Mouse (Mus musculus): ENCODE measurements at regions not wholly inside any gene's neighbourhood (a gene's known extent, or its start where the extent isn't known, plus 50 kb on each side); places are given as distances from the start of the nearest gene placed in this dataset.

- ATAC-seq (ENCODE audit: insufficient number of reproducible peaks, insufficient read depth, low FRiP score, low read depth), result no peak
- no peak overlapping the region for H3K4me3 ChIP-seq (ENCODE audit: low read depth, low read length)
- no peak overlapping the region for H3K9ac ChIP-seq (replicated peaks; ENCODE audit: low read depth, low read length)
- no peaks in the 10 kb centered on the region for H3K9me3 ChIP-seq (ENCODE audit: control insufficient read depth, low read depth, low read length)
- H3K27me3 ChIP-seq (ENCODE audit: control insufficient read depth, insufficient read depth, low read length), result no peaks in the 10 kb centered on the region
- no peaks in the 10 kb centered on the region for H3K36me3 ChIP-seq (ENCODE audit: control insufficient read depth, insufficient read depth, low read length)
- H3K4me2 ChIP-seq (replicated peaks; ENCODE audit: low read depth, low read length), result no peak overlapping the region
- no peak overlapping the region for H3K27ac ChIP-seq (ENCODE audit: low read length)
- H3K4me1 ChIP-seq (ENCODE audit: control insufficient read depth, insufficient read depth, low read length), result 0 out of 2 replicates have a peak, but pooled peaks cover 3% of the 10 kb centered on the region
- WGBS, result 44% methylated on average over 6 of the region's 6 CpGs
Measured at GRCm38 (mm10) chr6:4414166-4414565, 90.4 kb upstream of the Col1a2 start.

- Histone ChIP-seq H3K4me3 (ENCODE audit: low read depth, low read length) (no peak overlapping the region), H3K9ac (replicated peaks; ENCODE audit: low read depth, low read length) (no peak overlapping the region), H3K4me2 (replicated peaks; ENCODE audit: low read depth, low read length) (no peak overlapping the region), H3K4me1 (ENCODE audit: control insufficient read depth, insufficient read depth, low read length) (0 out of 2 replicates have a peak, but pooled peaks cover 3% of the 10 kb centered on the region), H3K27ac (ENCODE audit: low read length) (no peak overlapping the region), H3K36me3 (ENCODE audit: control insufficient read depth, insufficient read depth, low read length) (no peaks in the 10 kb centered on the region), H3K27me3 (ENCODE audit: control insufficient read depth, insufficient read depth, low read length) (no peaks in the 10 kb centered on the region), H3K9me3 (ENCODE audit: control insufficient read depth, low read depth, low read length) (no peaks in the 10 kb centered on the region)
- no peak for ATAC-seq (ENCODE audit: insufficient number of reproducible peaks, insufficient read depth, low FRiP score, low read depth)
- WGBS, result 76% methylated on average over 7 of the region's 7 CpGs
Measured at GRCm38 (mm10) chr6:4415206-4415605, 89.4 kb upstream of the Col1a2 start.

GRCm38 (mm10) chr6:4417247-4417709, 87.3 kb upstream of the Col1a2 start:
- Histone ChIP-seq H3K4me2 (replicated peaks; ENCODE audit: low read depth, low read length) (peak overlapping the region; percentile 13; the same call in 1 of the 2 replicates), H3K27me3 (ENCODE audit: control insufficient read depth, insufficient read depth, low read length) (no peaks in the 10 kb centered on the region), H3K9me3 (ENCODE audit: control insufficient read depth, low read depth, low read length) (no peaks in the 10 kb centered on the region), H3K9ac (replicated peaks; ENCODE audit: low read depth, low read length) (no peak overlapping the region), H3K27ac (ENCODE audit: low read length) (peak overlapping the region; percentile 41; the same call in 1 of the 2 replicates), H3K36me3 (ENCODE audit: control insufficient read depth, insufficient read depth, low read length) (no peaks in the 10 kb centered on the region), H3K4me3 (ENCODE audit: low read depth, low read length) (no peak overlapping the region), H3K4me1 (ENCODE audit: control insufficient read depth, insufficient read depth, low read length) (0 out of 2 replicates have a peak, but pooled peaks cover 3% of the 10 kb centered on the region)
- ATAC-seq (ENCODE audit: insufficient number of reproducible peaks, insufficient read depth, low FRiP score, low read depth), result peak; percentile 83
- WGBS, result 19% methylated on average over 6 of the region's 6 CpGs

GRCm38 (mm10) chr6:4418376-4418775, 86.2 kb upstream of the Col1a2 start:
- Histone ChIP-seq H3K4me2 (replicated peaks; ENCODE audit: low read depth, low read length) (no peak overlapping the region), H3K9ac (replicated peaks; ENCODE audit: low read depth, low read length) (no peak overlapping the region)

DNA sequence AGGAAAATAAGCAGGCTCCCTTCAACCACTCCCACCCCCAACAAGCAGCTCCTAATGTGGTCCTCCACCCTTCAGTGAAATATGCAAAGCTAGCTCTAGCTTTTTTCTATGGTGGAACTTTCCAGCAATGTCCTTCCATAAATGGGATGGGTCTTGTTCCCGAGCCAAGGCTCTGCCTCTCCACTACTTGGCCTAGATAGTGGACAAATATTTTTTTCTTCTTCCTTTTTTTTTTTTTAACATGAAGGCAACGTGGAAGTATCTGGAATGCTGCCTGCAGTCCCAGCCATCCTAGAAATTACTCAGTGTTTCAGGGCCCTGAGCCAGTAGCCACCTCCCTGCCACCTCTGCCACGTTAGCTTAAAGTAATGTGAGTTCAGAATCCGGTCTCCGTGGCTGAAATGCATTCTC, 85.7 kb upstream of the Col1a2 start:
- Histone ChIP-seq H3K27me3 (ENCODE audit: control insufficient read depth, insufficient read depth, low read length) (no peaks in the 10 kb centered on the region), H3K36me3 (ENCODE audit: control insufficient read depth, insufficient read depth, low read length) (no peaks in the 10 kb centered on the region), H3K4me1 (ENCODE audit: control insufficient read depth, insufficient read depth, low read length) (0 out of 2 replicates have a peak, but pooled peaks cover 3% of the 10 kb centered on the region), H3K9ac (replicated peaks; ENCODE audit: low read depth, low read length) (no peak overlapping the region), H3K9me3 (ENCODE audit: control insufficient read depth, low read depth, low read length) (no peaks in the 10 kb centered on the region), H3K27ac (ENCODE audit: low read length) (peak overlapping the region; percentile 53; the same call in 1 of the 2 replicates), H3K4me2 (replicated peaks; ENCODE audit: low read depth, low read length) (no peak overlapping the region), H3K4me3 (ENCODE audit: low read depth, low read length) (no peak overlapping the region)
- 46% methylated on average over 5 of the region's 5 CpGs for WGBS
- ATAC-seq (ENCODE audit: insufficient number of reproducible peaks, insufficient read depth, low FRiP score, low read depth), result no peak

More at GRCm38 (mm10) chr6:4418376-4418775, 86.2 kb upstream of the Col1a2 start:
- no peak for ATAC-seq (ENCODE audit: insufficient number of reproducible peaks, insufficient read depth, low FRiP score, low read depth)
- no peaks in the 10 kb centered on the region for H3K36me3 ChIP-seq (ENCODE audit: control insufficient read depth, insufficient read depth, low read length)
- H3K4me1 ChIP-seq (ENCODE audit: control insufficient read depth, insufficient read depth, low read length), result 0 out of 2 replicates have a peak, but pooled peaks cover 3% of the 10 kb centered on the region
- no peaks in the 10 kb centered on the region for H3K9me3 ChIP-seq (ENCODE audit: control insufficient read depth, low read depth, low read length)
- 50% methylated on average over 10 of the region's 10 CpGs for WGBS
- H3K27ac ChIP-seq (ENCODE audit: low read length), result no peak overlapping the region
- H3K4me3 ChIP-seq (ENCODE audit: low read depth, low read length), result no peak overlapping the region
- no peaks in the 10 kb centered on the region for H3K27me3 ChIP-seq (ENCODE audit: control insufficient read depth, insufficient read depth, low read length)

DNA sequence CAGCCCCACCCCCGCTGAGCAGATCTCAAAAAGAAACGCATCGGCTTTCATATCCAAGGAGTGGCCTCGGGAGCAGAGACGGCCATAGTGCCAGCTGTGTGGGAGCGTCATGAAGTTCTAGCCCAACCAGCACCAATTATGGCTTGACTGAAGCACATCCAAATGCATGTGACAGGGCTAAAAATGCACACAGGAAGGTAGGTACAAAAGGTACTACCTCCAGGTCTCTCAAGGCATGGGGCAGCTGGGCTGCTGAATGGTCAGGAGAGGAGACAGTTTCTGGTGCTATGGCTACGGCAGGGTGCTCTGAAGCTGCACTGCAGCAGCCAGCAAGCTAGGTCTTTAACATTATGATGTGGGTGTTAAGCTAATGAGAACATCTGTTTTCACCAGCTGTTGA, 83.1 kb upstream of the Col1a2 start:
- no peak for ATAC-seq (ENCODE audit: insufficient number of reproducible peaks, insufficient read depth, low FRiP score, low read depth)
- Histone ChIP-seq H3K4me2 (replicated peaks; ENCODE audit: low read depth, low read length) (no peak overlapping the region), H3K4me1 (ENCODE audit: control insufficient read depth, insufficient read depth, low read length) (0 out of 2 replicates have a peak, but pooled peaks cover 3% of the 10 kb centered on the region), H3K36me3 (ENCODE audit: control insufficient read depth, insufficient read depth, low read length) (no peaks in the 10 kb centered on the region), H3K9me3 (ENCODE audit: control insufficient read depth, low read depth, low read length) (no peaks in the 10 kb centered on the region), H3K27ac (ENCODE audit: low read length) (no peak overlapping the region), H3K4me3 (ENCODE audit: low read depth, low read length) (no peak overlapping the region), H3K27me3 (ENCODE audit: control insufficient read depth, insufficient read depth, low read length) (no peaks in the 10 kb centered on the region), H3K9ac (replicated peaks; ENCODE audit: low read depth, low read length) (no peak overlapping the region)
- WGBS, result 74% methylated on average over 7 of the region's 7 CpGs

DNA sequence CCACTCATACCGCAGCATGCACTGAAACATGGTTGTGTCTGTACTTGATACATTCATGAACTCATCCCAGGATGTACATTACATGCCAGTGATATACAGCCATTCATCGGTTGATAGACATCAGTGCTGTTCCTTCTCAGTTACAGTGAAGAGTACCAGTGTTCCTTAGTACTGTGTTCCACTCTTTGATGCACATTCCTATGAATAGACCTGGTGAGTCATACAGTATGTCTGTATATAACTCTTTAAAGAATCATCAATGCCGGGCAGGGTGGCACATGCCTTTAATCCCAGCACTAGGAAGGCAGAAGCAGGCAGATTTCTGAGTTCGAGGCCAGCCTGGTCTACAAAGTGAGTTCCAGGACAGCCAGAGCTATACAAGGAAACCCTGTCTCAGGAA, 77.5 kb upstream of the Col1a2 start:
- Histone ChIP-seq H3K27me3 (ENCODE audit: control insufficient read depth, insufficient read depth, low read length) (no peaks in the 10 kb centered on the region), H3K9ac (replicated peaks; ENCODE audit: low read depth, low read length) (no peak overlapping the region), H3K9me3 (ENCODE audit: control insufficient read depth, low read depth, low read length) (no peaks in the 10 kb centered on the region), H3K4me1 (ENCODE audit: control insufficient read depth, insufficient read depth, low read length) (no peaks in the 10 kb centered on the region), H3K36me3 (ENCODE audit: control insufficient read depth, insufficient read depth, low read length) (no peaks in the 10 kb centered on the region), H3K27ac (ENCODE audit: low read length) (no peak overlapping the region), H3K4me3 (ENCODE audit: low read depth, low read length) (no peak overlapping the region), H3K4me2 (replicated peaks; ENCODE audit: low read depth, low read length) (no peak overlapping the region)
- WGBS, result 92% methylated on average over 4 of the region's 4 CpGs
- ATAC-seq (ENCODE audit: insufficient number of reproducible peaks, insufficient read depth, low FRiP score, low read depth), result no peak

- H3K27me3 ChIP-seq (ENCODE audit: control insufficient read depth, insufficient read depth, low read length), result no peaks in the 10 kb centered on the region
- no peak for ATAC-seq (ENCODE audit: insufficient number of reproducible peaks, insufficient read depth, low FRiP score, low read depth)
- no peaks in the 10 kb centered on the region for H3K36me3 ChIP-seq (ENCODE audit: control insufficient read depth, insufficient read depth, low read length)
- H3K4me1 ChIP-seq (ENCODE audit: control insufficient read depth, insufficient read depth, low read length), result no peaks in the 10 kb centered on the region
- H3K27ac ChIP-seq (ENCODE audit: low read length), result peak overlapping the region; percentile 10; the same call in 1 of the 2 replicates
- no peak overlapping the region for H3K4me2 ChIP-seq (replicated peaks; ENCODE audit: low read depth, low read length)
- no peak overlapping the region for H3K9ac ChIP-seq (replicated peaks; ENCODE audit: low read depth, low read length)
- H3K4me3 ChIP-seq (ENCODE audit: low read depth, low read length), result no peak overlapping the region
- 48% methylated on average over 1 of the region's 1 CpGs for WGBS
- H3K9me3 ChIP-seq (ENCODE audit: control insufficient read depth, low read depth, low read length), result no peaks in the 10 kb centered on the region
Measured at GRCm38 (mm10) chr6:4430704-4431310, 73.8 kb upstream of the Col1a2 start.

GRCm38 (mm10) chr6:4432192-4432591, 72.4 kb upstream of the Col1a2 start:
- no peak overlapping the region for H3K9ac ChIP-seq (replicated peaks; ENCODE audit: low read depth, low read length)
- H3K9me3 ChIP-seq (ENCODE audit: control insufficient read depth, low read depth, low read length), result no peaks in the 10 kb centered on the region
- H3K27ac ChIP-seq (ENCODE audit: low read length), result no peak overlapping the region
- no peaks in the 10 kb centered on the region for H3K27me3 ChIP-seq (ENCODE audit: control insufficient read depth, insufficient read depth, low read length)
- H3K4me2 ChIP-seq (replicated peaks; ENCODE audit: low read depth, low read length), result no peak overlapping the region
- no peaks in the 10 kb centered on the region for H3K4me1 ChIP-seq (ENCODE audit: control insufficient read depth, insufficient read depth, low read length)
- WGBS, result 84% methylated on average over 8 of the region's 8 CpGs
- no peak for ATAC-seq (ENCODE audit: insufficient number of reproducible peaks, insufficient read depth, low FRiP score, low read depth)
- no peaks in the 10 kb centered on the region for H3K36me3 ChIP-seq (ENCODE audit: control insufficient read depth, insufficient read depth, low read length)
- H3K4me3 ChIP-seq (ENCODE audit: low read depth, low read length), result no peak overlapping the region
